Mouse (Mus musculus): Measurements from ENCODE around the gene Mmp23.

The Mmp23 gene

GRCm38 (mm10) chr4:155669598-155670075 lies 16.5 kb upstream of the Mmp23 start:
- no peak for DNase-seq (ENCODE audit: low read depth, low spot score)
- Histone ChIP-seq H3K27me3 (ENCODE audit: control insufficient read depth, insufficient read depth, low read length, poor library complexity, severe bottlenecking) (peaks cover 3% of the 10 kb centered on the region; the same call in 1 of the 2 replicates), H3K36me3 (ENCODE audit: control insufficient read depth, insufficient read depth, low read length, poor library complexity, severe bottlenecking) (no peaks in the 10 kb centered on the region)

- no peaks in the 10 kb centered on the region for H3K36me3 ChIP-seq (ENCODE audit: control insufficient read depth, insufficient read depth, low read length, poor library complexity, severe bottlenecking)
- peak; percentile 98 for DNase-seq (ENCODE audit: low read depth, low spot score)
- H3K27me3 ChIP-seq (ENCODE audit: control insufficient read depth, insufficient read depth, low read length, poor library complexity, severe bottlenecking), result peaks cover 3% of the 10 kb centered on the region; the same call in 1 of the 2 replicates
Measured at GRCm38 (mm10) chr4:155668689-155669597, 15.8 kb upstream of the Mmp23 start, which contains the start of gene Mib2. Mib2 (minus strand) TSS chr4:155669198.

- no peaks in the 10 kb centered on the region for H3K36me3 ChIP-seq (ENCODE audit: control insufficient read depth, insufficient read depth, low read length, poor library complexity, severe bottlenecking)
- peaks cover 3% of the 10 kb centered on the region; the same call in 1 of the 2 replicates for H3K27me3 ChIP-seq (ENCODE audit: control insufficient read depth, insufficient read depth, low read length, poor library complexity, severe bottlenecking)
- no peak for DNase-seq (ENCODE audit: low read depth, low spot score)
Measured at GRCm38 (mm10) chr4:155666903-155667302, 13.7 kb upstream of the Mmp23 start.

- Histone ChIP-seq H3K27me3 (ENCODE audit: control insufficient read depth, insufficient read depth, low read length, poor library complexity, severe bottlenecking) (no peaks in the 10 kb centered on the region), H3K36me3 (ENCODE audit: control insufficient read depth, insufficient read depth, low read length, poor library complexity, severe bottlenecking) (no peaks in the 10 kb centered on the region)
- DNase-seq (ENCODE audit: low read depth, low spot score), result no peak
Measured at GRCm38 (mm10) chr4:155660641-155661040, 7.5 kb upstream of the Mmp23 start.

- DNase-seq (ENCODE audit: low read depth, low spot score), result no peak
- no peaks in the 10 kb centered on the region for H3K27me3 ChIP-seq (ENCODE audit: control insufficient read depth, insufficient read depth, low read length, poor library complexity, severe bottlenecking)
- H3K36me3 ChIP-seq (ENCODE audit: control insufficient read depth, insufficient read depth, low read length, poor library complexity, severe bottlenecking), result no peaks in the 10 kb centered on the region
Measured at GRCm38 (mm10) chr4:155658961-155659360, 5.8 kb upstream of the Mmp23 start.

GRCm38 (mm10) chr4:155656214-155656751 lies 3.1 kb upstream of the Mmp23 start:
- DNase-seq (ENCODE audit: low read depth, low spot score), result no peak
- Histone ChIP-seq H3K27me3 (ENCODE audit: control insufficient read depth, insufficient read depth, low read length, poor library complexity, severe bottlenecking) (no peaks in the 10 kb centered on the region), H3K36me3 (ENCODE audit: control insufficient read depth, insufficient read depth, low read length, poor library complexity, severe bottlenecking) (no peaks in the 10 kb centered on the region)

- no peaks in the 10 kb centered on the region for H3K27me3 ChIP-seq (ENCODE audit: control insufficient read depth, insufficient read depth, low read length, poor library complexity, severe bottlenecking)
- peak; percentile 57 for DNase-seq (ENCODE audit: low read depth, low spot score)
- peaks cover 2% of the 10 kb centered on the region; the same call in 1 of the 2 replicates for H3K36me3 ChIP-seq (ENCODE audit: control insufficient read depth, insufficient read depth, low read length, poor library complexity, severe bottlenecking)
Measured at GRCm38 (mm10) chr4:155654456-155655298, 1.5 kb upstream of the Mmp23 start.

- DNase-seq (ENCODE audit: low read depth, low spot score), result no peak
- Histone ChIP-seq H3K27me3 (ENCODE audit: control insufficient read depth, insufficient read depth, low read length, poor library complexity, severe bottlenecking) (no peaks in the 10 kb centered on the region), H3K36me3 (ENCODE audit: control insufficient read depth, insufficient read depth, low read length, poor library complexity, severe bottlenecking) (peaks cover 2% of the 10 kb centered on the region; the same call in 1 of the 2 replicates)
Measured at GRCm38 (mm10) chr4:155654183-155654455, 935 bp upstream of the Mmp23 start.

- H3K36me3 ChIP-seq (ENCODE audit: control insufficient read depth, insufficient read depth, low read length, poor library complexity, severe bottlenecking), result peaks cover 2% of the 10 kb centered on the region
- H3K27me3 ChIP-seq (ENCODE audit: control insufficient read depth, insufficient read depth, low read length, poor library complexity, severe bottlenecking), result no peaks in the 10 kb centered on the region
- DNase-seq (ENCODE audit: low read depth, low spot score), result peak; percentile 15
Measured at GRCm38 (mm10) chr4:155653451-155654182, 433 bp upstream of the Mmp23 start.

GRCm38 (mm10) chr4:155652283-155653085 lies 700 bp downstream of the Mmp23 start:
- no peak for DNase-seq (ENCODE audit: low read depth, low spot score)
- no peaks in the 10 kb centered on the region for H3K27me3 ChIP-seq (ENCODE audit: control insufficient read depth, insufficient read depth, low read length, poor library complexity, severe bottlenecking)

GRCm38 (mm10) chr4:155651553-155652269 lies 1.5 kb downstream of the Mmp23 start:
- no peaks in the 10 kb centered on the region for H3K27me3 ChIP-seq (ENCODE audit: control insufficient read depth, insufficient read depth, low read length, poor library complexity, severe bottlenecking)
- no peak for DNase-seq (ENCODE audit: low read depth, low spot score)
- H3K36me3 ChIP-seq (ENCODE audit: control insufficient read depth, insufficient read depth, low read length, poor library complexity, severe bottlenecking), result peaks cover 4% of the 10 kb centered on the region

More at GRCm38 (mm10) chr4:155652283-155653085, 700 bp downstream of the Mmp23 start:
- peaks cover 3% of the 10 kb centered on the region for H3K36me3 ChIP-seq (ENCODE audit: control insufficient read depth, insufficient read depth, low read length, poor library complexity, severe bottlenecking)

GRCm38 (mm10) chr4:155649355-155649754 lies 3.8 kb downstream of the Mmp23 start:
- peaks cover 6% of the 10 kb centered on the region for H3K36me3 ChIP-seq (ENCODE audit: control insufficient read depth, insufficient read depth, low read length, poor library complexity, severe bottlenecking)
- H3K27me3 ChIP-seq (ENCODE audit: control insufficient read depth, insufficient read depth, low read length, poor library complexity, severe bottlenecking), result no peaks in the 10 kb centered on the region
- DNase-seq (ENCODE audit: low read depth, low spot score), result no peak

GRCm38 (mm10) chr4:155645721-155646120 lies 7.5 kb downstream of the Mmp23 start:
- no peak for DNase-seq (ENCODE audit: low read depth, low spot score)
- Histone ChIP-seq H3K36me3 (ENCODE audit: control insufficient read depth, insufficient read depth, low read length, poor library complexity, severe bottlenecking) (peaks cover 23% of the 10 kb centered on the region), H3K27me3 (ENCODE audit: control insufficient read depth, insufficient read depth, low read length, poor library complexity, severe bottlenecking) (no peaks in the 10 kb centered on the region)
